Mouse (Mus musculus): ENCODE data around the gene Banp.
A peak's percentile ranks its signal among the peaks of the same experiment; 100 is the strongest.

Banp gene

DNA sequence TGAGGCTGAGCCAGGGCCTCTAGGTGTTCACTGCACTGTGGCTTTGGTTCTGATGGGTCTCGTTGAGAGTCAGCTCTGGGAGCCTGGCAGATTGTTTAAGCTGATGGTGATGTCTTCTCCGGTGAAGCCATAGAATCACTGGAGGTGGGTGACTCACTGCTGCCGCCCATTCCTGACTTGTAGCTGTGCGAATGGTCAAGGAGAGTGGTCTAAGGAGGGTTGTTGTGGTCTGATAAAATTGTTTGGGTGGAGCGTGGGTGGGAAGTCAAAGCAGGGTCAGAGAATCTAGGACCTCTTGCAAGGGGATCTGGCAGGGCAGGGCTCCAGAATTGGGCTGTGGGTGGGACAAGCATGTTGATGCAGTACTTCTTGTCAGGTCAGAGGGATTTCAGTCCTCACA, 61.1 kb downstream of the Banp start:
- DNase-seq (ENCODE audit: extremely low read depth, insufficient read length, low spot score), result no peak

DNA sequence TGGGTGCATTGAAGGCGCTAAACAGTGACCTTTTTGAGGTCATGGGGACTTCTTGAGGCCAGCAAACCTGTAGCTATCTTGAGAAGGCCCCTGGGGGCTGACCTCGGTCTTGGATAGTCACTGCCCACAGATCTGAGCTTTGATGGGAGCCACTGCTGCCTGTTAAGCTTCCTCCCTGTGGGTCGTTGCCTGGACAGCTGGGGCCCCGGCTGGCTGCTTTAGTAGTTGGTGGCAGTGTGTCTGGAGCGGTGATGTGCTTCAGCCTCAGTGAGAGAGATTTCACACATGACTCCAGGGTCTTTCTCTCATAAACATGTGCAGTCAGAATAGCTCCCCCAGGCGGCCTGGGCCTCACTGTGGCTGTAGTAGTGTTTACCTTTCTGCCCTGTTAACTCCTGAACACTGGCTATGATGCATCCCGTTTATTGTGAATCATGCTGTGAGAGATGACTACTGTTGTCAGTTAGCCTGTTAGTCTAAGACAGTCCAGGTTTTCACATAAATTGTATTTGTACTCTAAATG, 61.6 kb downstream of the Banp start:
- no peak for DNase-seq (ENCODE audit: extremely low read depth, insufficient read length, low spot score)

DNA sequence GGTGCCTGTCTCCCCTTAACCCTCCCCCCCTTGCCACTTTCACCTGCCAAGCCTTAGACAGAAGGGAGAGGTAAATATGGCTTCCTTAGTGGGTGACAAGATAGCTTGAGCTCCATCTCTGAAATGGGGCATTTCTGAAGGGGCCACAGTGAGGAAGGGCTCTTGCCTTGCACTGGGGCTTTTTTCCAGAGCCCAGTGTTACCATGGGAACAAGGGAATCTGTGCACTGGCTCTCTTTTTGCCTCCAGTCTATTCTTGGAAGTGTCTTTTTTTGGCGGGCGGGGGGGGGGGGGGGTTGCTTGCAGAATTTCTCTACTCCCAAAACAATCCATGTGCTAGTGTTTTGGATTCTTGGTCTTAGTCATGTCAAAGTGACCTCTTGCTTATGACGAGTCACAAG, 65.1 kb downstream of the Banp start:
- no peak for DNase-seq (ENCODE audit: extremely low read depth, insufficient read length, low spot score)

DNA sequence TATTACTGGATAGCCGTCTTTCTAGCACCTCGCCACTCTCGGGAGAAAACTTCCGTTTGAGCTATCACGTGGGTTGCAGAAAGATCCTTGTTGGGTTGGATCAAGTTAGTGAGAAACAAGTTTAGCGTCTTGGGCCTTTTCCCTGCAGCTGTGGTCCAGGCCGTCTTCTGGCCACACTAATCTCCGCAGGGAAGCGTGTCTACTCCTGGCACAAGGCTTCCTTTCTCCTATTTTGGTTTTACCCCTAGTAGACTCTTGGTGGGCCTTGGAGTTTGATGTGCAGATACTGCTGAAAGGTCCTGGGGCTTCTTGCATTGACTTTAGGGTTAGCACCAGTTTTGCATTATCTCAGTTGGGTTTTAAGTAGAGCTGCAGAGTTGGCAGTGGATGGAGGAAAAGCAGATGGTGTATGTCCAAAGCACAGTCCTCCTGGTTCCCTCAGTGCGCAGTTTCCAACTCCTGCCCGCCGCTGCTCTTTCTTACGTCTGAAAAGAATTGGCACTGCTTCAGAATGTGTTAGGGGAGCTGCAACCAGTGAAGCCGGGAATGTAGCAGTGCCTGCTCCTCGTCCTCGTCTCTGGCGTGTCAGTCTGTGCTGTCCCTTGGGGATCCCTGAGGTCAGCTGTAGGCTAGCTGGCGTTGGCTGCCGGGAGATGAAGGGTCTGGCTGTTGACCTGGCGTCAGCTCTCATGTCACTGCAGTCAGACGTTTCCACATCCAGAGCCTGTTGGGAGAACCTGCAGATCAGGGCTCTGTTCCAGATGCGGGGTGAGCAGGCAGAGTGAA, 68.7 kb downstream of the Banp start:
- no peak for DNase-seq (ENCODE audit: extremely low read depth, insufficient read length, low spot score)

DNA sequence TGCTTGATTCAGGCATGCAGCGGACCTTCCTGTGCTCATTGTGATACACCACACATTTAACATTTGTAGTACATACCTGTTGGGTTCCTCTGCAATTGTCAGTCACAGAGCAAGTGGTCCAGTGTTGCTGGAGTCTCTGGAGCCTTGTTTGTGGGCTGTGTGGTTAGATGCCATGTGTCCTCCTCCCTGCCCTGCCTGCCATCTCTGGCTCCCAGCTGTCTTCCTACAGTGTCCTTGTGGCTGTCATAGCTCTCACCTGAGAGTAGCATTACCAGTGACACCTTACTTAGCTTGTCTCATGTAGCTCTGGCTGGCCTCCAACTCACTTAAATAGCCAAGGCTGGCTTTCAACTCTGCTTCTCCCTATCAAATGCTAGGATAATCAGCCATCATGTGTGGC, 69.6 kb downstream of the Banp start:
- DNase-seq (ENCODE audit: extremely low read depth, insufficient read length, low spot score), result no peak

DNA sequence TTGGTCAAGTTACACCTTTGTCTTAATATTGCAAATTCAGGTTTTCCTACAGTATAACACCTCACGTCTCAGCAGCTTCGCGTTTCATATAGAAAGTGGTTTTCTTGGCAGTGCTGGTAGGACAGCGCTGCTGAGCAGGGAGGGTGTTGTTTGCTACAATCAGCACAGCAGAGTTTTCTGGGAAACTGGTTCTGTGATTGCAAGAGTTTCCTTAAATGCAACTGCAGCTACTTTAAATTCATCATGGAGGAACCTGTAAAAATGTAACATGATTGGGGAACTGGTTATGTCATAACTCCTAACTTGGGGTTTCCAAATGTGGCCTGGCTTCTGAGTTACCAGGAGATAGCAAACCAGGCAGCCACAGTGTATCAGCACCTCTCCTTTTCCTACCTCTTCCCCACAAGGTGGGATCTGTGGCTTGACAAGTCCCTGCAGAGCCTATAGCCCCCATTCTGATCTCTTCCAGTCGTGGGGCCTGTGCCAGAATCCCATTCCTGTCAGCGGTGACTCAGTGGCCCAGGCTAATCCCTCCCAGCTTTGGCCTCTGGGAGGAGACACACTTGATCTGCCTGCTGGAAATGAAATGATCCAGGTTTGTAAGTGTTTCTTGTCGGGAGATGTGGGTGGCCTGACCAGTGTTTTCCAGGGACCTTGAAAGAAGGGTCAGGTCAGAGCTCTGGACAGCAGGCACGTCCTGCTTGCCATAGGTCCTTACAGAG, 70.7 kb downstream of the Banp start:
- DNase-seq (ENCODE audit: extremely low read depth, insufficient read length, low spot score), result no peak

DNA sequence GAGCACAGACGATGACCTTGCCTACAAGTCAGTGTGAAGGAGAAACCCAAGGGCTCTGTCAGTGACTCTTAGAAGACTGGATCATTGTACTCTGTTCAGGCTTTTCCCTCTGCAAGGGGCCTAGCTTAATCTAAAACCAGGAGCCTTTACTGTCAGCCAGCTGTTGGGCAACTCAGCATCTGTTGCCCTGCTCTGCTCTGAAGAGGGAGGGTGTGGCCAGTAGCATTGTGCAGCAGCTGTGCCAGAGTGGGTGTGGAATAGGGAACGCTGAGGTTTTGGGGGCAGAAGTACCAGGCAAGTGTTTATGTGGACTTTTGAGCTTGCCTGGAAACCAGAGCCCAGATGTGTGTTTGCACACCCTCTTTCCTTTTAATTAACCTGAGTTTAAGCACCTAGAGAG, 72.2 kb downstream of the Banp start:
- DNase-seq (ENCODE audit: extremely low read depth, insufficient read length, low spot score), result no peak

DNA sequence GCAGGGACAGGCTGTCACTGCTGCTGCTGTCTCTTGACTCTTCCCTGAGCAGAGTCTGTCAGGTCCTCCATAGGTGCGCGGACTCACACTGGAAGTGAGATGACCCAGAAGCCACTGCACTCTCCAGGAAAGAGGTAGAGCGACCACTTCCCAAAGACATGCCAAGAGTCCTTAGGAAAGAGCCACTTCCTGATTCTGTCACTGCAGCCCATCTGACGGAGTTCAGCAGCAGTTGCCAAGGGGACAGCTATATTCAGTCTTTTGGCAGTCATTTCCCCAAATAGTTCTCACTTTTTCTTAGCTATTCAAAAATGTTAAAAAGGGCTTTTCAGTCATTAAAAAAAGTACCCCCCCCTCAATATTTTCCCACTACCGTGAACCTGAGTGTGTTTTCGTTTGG, 72.7 kb downstream of the Banp start:
- no peak for DNase-seq (ENCODE audit: extremely low read depth, insufficient read length, low spot score)

DNA sequence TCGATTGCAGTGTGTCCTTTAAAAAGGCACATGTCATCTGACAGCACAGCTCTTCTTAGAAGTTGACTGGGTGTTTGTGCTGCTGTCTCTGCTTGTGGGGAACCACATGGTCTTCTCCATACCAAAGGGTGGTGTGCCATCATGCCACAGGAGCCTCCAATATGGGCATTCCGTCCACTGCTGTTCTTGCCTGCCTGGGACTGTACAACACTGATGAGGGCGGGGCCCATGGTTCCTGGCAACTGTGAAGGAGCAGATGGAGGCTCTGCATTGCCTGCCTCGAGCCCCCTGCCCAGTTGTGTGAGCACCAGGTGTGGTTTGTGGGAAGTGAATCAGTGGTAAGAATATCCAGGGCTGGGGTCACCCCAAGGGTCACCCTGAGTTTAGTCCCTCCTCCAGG, 73.2 kb downstream of the Banp start:
- no peak for DNase-seq (ENCODE audit: extremely low read depth, insufficient read length, low spot score)

DNA sequence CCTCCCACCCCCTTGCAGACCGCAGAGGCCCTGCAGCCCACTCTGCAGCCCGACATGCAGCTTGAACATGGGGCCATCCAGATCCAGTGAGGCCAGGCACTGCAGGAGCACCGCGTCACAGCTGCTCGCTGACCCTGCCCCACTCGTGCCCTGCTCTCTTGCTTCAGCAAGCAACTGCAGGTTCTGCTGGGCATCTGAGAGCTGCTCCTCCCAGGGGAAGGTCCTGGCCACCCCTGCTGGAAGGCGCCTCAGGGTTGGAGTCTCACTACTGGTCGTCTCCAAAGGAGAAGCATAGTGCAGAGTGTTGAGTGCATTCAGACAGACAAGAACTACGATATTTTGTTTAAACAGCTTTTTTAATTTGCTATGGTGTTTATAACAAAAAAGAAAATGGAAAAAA, 76.0 kb downstream of the Banp start:
- no peak for DNase-seq (ENCODE audit: extremely low read depth, insufficient read length, low spot score)

DNA sequence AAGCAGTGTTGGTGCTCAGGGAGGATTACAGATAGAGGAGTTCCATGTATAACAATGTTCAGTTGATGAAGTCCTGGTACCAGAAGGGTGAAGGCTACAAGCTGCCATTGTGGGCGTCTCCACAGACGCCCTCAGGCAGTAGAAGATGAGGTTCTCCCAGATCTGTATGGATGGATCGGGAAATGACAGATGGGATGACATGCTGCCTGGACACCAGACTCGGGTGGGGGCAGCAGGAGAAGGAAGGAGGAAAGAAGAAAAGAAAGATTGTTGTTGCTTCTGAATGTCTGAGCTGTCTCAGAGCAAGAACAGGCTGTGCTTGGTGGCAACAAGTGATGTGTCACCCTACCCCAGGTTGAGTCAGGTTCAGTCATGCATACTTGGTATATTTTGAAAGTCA, 78.6 kb downstream of the Banp start:
- DNase-seq (ENCODE audit: extremely low read depth, insufficient read length, low spot score), result no peak

DNA sequence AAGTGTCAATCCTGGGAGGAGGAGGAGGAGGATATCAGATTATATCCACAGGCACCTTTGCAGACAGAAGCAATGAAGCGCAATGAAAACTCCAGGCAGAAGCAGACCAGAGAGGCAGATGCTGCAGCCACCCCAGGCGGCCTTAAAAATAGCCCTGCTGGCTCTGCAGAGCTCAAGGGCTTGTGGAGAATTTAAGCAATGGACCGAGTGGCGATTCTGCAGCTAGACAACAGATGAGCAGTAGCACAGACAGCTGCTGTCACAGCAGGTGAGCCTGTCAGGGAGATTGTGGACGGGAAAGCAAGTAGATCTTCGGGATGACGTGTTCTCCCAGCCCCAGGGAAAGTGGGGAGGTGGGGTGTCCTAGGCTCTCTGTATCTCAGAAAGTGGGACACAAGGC, 81.4 kb downstream of the Banp start:
- DNase-seq (ENCODE audit: extremely low read depth, insufficient read length, low spot score), result no peak

DNA sequence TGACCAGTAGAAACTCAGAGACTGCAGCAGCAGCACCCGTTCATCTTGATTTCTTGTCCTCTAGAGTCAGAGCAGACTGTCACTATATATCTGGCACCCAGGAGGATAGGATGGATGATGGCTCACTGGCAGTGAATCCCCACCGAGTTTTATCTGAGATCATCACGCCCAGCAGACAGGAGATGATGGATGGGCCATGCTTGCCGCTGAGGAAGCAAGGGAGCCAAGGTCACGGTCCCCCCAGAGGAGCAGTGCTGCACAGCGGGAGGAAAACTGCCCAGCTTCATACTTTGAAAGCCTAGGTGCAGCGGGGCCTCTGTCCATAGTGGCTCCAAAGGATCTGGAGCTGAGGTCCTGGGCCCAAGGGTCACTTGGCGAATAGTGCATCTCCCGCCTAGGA, 83.2 kb downstream of the Banp start:
- no peak for DNase-seq (ENCODE audit: extremely low read depth, insufficient read length, low spot score)

DNA sequence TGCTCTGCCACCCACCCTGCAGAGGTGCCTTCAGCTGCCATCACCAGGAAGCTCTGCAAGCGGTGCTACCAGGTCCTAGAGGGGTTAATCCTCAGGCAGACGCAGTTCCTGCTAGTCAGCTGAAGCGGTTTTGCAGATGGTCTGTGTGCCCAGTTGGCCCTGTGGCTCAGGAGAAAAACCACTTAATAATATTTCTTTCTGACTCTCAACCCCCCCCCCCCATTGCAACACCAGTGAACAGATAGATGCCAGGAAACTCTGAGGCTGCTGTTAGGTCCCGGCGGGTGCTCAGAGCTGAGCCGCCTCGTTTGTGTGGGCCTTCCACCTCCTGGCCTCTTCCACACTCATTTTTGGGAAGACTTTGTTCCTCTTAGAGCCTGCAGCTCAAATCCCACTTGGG, 86.0 kb downstream of the Banp start:
- DNase-seq (ENCODE audit: extremely low read depth, insufficient read length, low spot score), result no peak

DNA sequence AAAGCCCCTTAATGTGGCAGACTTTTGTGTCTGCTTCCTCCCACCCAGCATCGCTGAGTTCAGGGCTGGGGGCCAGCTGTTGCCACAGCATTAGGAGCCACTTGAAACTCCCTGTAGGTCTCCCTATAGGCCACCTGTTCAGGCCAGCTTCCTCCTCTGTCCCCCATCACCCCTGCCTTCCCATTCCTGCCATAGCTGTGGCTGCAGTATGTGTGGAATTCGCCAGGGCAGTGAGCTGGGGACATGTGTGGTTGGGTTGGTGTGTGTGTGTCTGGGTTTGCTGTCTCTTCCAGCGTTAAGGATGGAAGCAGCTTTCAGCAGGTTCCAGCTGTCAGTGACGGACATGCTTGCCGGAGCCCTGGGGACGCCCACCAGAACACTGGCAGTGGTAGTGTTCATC, 86.8 kb downstream of the Banp start:
- no peak for DNase-seq (ENCODE audit: extremely low read depth, insufficient read length, low spot score)

DNA sequence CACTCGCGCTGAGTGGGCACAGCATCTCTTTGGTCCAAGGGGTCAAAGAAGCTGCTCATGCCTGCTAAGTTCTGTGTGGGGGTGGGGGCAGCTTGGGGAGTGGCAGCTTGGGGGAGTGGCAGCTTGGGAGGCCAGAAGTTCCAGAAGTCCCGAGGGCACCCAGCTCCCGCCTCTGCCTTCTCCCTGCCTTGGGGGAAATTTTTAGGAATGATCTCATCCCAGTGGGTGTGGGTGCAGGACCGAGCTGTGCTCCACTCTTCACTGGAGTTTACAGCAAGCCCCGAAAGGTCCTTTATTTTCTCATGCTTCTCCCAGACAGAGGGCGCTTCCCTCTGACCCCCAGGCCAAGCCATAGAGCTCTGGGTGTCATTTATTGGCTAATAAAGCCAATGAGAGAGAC, 87.7 kb downstream of the Banp start:
- DNase-seq (ENCODE audit: extremely low read depth, insufficient read length, low spot score), result no peak

DNA sequence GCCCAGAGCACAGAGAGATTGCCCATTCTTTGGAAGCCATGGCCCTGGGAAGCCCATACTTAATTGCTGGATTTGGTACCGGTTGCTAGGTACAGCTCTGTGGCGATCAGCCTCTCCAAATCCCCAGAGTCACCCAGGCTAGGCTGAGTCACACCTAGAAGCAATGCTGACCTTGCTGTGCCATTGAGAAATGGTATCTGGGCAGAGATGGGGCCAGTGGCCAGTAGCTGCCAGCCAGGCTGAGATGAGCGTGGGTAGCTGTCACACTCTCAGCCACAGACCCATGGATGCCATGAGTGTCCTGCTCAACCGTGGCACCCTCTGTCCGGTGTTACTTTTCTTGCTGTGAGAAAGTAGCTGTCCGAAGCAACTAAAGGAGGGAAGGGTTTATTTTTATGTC, 88.5 kb downstream of the Banp start:
- peak; percentile 57 for DNase-seq (ENCODE audit: extremely low read depth, insufficient read length, low spot score)

DNA sequence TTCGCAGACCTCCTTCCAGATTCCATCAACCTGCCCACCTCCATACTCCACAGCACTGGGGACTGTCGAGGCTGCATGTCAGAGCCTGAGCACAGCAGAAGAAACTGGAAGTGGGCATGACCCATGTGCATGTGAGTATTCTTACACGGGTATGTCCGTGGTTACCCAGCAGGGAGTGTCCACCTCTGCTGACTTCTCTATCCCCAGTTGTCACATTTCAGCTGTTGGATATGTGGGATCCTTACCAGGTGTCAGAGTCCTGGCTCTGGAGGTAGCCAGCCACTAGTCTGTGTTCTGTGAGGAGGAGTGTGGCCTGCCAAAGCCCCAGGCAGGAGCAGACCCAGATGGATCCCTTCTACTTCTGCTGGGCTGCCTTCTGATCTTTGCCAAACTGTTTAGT, 89.9 kb downstream of the Banp start:
- no peak for DNase-seq (ENCODE audit: extremely low read depth, insufficient read length, low spot score)

DNA sequence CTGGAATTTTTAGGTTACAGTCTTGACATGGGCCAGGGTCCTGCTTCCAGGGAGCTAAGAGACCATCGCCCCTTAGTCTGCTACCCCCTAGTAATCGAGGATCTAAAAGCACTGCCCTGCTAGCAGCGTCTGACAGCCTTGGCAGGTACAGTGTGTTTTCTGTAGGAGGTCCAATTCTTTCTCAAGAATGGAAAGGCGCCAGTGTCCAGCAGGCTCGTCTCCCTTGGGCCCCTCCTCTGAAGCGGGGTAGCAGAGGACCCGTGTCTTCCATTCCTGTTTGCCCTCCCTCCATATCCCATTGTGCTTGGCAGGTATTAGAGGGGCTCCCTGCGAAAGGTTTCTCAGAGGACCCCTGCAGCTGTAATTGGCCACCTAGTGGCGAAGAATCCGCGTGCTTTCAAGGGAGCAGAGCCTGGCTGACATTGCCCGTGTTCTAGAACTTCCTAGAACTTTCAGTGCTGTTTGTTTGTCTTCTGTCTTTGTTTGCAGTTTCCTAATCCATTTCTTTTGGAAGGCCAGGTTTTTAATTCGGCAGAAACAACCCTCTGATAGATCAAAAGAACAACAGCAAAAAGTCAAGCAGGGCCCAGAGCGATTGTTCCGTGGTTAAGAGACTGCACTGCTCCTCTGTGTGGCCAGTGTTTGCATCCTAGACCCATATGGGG, 97.8 kb downstream of the Banp start:
- no peak for DNase-seq (ENCODE audit: extremely low read depth, insufficient read length, low spot score)

DNA sequence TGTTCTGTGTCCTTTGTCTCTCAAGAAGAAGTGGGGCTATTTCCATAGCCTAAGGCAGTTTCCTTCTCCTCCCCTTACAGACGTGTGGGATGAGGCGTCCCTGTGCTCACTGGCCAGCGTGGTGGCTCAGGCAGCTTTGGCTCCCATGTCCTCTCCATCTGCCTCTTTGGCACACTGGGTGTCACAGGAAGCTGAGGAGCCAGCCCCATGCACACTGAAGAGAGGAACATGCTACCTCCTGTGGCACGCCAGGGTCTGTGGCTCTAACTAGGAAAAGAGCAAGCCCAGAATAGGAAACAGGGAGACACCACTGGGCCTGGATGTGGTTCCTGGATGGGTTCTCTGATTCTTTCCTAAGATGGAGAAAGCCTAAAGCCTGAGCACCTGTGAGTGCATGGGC, 99.7 kb downstream of the Banp start:
- no peak for DNase-seq (ENCODE audit: extremely low read depth, insufficient read length, low spot score)

DNA sequence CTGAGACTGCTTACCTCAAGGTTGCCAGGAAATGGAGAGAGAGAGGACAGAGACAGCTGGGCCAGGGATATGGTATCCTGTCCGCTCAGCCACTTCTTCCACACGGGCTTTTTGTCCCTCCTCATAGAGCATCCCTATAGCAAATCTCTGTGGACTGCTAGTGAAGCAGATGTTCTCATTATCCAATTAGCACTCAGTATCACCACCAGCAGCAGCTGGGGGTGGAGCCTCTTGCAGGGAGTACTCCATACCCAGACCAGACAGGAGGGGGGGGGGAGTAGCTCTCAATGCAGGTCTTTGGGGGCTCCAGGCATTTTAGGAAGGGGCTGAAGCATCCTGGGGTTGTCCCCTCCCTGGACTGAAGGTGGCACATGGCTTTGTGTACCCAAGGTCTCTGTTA, 100.4 kb downstream of the Banp start:
- DNase-seq (ENCODE audit: extremely low read depth, insufficient read length, low spot score), result no peak

DNA sequence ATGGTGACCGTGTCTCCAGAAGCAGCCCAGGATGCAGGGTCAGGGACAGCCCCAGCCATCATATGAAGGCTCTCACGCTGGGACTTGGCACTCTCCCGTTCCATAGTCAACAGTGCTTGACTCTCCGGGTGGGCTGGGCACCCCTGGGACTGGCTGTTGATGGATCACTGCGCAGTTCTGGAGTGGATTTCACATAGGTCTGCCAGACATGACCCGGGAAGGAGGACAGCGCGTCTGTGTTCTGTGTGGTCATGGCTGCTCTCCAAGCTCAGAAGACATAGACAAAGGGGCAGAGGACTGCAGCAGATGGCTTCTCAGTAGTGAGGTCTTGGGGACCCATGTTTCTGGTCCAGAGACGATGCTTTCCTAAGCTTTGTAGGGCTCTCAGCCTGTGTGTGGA, 101.1 kb downstream of the Banp start:
- DNase-seq (ENCODE audit: extremely low read depth, insufficient read length, low spot score), result no peak
